Mouse (Mus musculus) heart, postnatal 0 days (tissue): Measurements from ENCODE around the gene Zbtb16.

Experiments
- CTCF ChIP-seq: IDR thresholded peaks from 2 replicates; pipeline ENCODE4 v1.5.1; 2016; ENCODE audit warnings: antibody characterized with exemption, control low read depth, low read depth
- EP300 ChIP-seq: IDR thresholded peaks from 2 replicates; pipeline ENCODE4 v1.6.1; 2016; ENCODE audit warnings: antibody characterized with exemption, low read depth

GRCm38 (mm10) chr9:48756261-48756812, 79.7 kb downstream of the Zbtb16 start:
- TF ChIP-seq CTCF = no peak
- TF ChIP-seq EP300 = no peak
